Mouse (Mus musculus): ENCODE measurements around the gene Ccne1. TPM values are rescaled to one million over a fixed set of nuclear protein-coding genes. Genes with fewer than 3 reads are reported as not detected.

Ccne1 gene
- polyA plus RNA-seq (2014; fragmentation: Illumina TruSeq; extraction: RNeasy Lipid Tissue Mini Kit (QIAGEN cat#74804); ENCODE audit: low replicate concordance): 1.5 TPM

GRCm38 (mm10) chr7:38107371-38108259 is at the start of gene Ccne1:
TSS of gene Ccne1 (minus strand) at chr7:38107534.

Other genes starting within 250 kb of the Ccne1 start
- 57.4 TPM for gene Uri1, start 84.0 kb downstream of the Ccne1 start, polyA plus RNA-seq (2014; fragmentation: Illumina TruSeq; extraction: RNeasy Lipid Tissue Mini Kit (QIAGEN cat#74804); ENCODE audit: low replicate concordance)
- 40.3 TPM for gene 1600014C10Rik, start 75.7 kb upstream of the Ccne1 start, polyA plus RNA-seq (2014; fragmentation: Illumina TruSeq; extraction: RNeasy Lipid Tissue Mini Kit (QIAGEN cat#74804); ENCODE audit: low replicate concordance)
- gene Plekhf1, start 120.5 kb upstream of the Ccne1 start, polyA plus RNA-seq (2014; fragmentation: Illumina TruSeq; extraction: RNeasy Lipid Tissue Mini Kit (QIAGEN cat#74804); ENCODE audit: low replicate concordance): 0.97 TPM
- gene Pop4, start 163.9 kb upstream of the Ccne1 start, polyA plus RNA-seq (2014; fragmentation: Illumina TruSeq; extraction: RNeasy Lipid Tissue Mini Kit (QIAGEN cat#74804); ENCODE audit: low replicate concordance): 18.2 TPM